Mouse (Mus musculus) thymus, postnatal 36 days (tissue): ENCODE measurements around the gene Pak6.
"Not testable (repeated sequence)": the region's sequence is repeated elsewhere in the genome, so short reads cannot be mapped to it uniquely, and the experiment has no call there.

ENCODE experiments used
- DNase-seq, 2 experiments: peaks; one replicate each; pipeline ENCODE4 v3.0.0; 2022; ENCODE audit warnings: mixed read lengths in 2 of 2

Gene Pak6

DNA sequence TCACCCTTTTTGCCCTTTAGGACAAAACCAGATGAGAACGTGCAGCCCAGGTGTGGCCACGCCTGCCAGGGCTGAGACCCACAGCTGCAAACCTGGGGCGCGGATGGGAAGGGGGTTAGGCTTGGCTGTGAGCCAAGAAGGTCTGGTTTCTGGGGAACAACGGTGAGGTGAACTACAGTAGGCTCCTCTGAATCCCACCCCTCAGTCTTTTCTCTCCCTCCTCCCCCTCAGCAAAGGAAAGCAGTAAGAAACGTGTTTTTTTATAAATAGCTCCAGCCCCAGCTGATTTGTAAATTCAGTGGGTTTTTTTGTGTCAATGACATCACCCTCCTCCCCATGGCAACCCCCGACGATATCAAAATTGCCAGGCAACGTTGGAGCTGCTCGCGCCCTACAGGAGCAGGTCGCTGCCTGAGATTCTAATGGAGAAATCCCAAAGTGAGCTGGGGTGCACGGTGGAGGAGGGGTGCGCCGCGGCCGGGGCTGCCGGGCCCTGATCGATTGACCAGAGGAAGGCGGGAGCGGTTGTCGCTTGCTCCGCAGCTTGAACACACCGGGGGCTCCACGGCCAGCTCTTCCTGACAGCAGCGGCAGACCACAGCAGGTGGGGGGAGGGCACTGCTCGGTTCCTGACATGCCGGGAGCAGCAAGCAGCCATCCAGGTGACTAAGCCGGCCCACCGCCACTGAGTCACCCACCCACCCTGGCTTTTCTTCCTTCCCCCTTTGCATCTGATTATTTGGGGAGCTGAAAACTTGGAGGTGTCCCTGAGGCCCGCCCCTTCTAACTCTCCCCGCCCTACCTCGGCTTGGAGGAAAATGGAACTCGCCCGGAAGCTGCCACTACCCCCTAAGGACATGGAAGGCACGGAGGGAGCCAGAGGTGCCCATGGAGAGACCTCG, at the start of gene Pak6:
TSS of gene Pak6 (plus strand) at position 402 of the 902 bp plus-strand sequence.
- peak; percentile 78 to 87 for DNase-seq

DNA sequence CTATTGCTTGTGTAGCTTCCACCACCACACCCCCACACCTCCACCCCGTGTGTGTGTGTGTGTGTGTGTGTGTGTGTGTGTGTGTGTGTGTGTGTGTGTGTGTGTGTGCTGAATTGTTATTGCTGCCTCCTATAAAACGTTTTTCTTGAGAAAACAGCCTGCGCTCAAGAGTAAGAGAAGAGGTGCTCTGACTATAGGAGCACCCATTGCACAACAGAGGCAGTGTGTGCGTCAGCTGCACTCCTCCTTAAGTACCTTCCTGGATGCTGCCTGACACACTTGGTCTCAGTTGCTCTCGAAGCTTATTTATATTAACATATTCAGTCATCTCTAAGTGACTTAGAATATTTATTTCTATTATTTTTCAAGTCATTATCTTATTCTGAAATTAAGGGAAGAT, 45.1 kb upstream of the Pak6 start:
- no peak for DNase-seq

DNA sequence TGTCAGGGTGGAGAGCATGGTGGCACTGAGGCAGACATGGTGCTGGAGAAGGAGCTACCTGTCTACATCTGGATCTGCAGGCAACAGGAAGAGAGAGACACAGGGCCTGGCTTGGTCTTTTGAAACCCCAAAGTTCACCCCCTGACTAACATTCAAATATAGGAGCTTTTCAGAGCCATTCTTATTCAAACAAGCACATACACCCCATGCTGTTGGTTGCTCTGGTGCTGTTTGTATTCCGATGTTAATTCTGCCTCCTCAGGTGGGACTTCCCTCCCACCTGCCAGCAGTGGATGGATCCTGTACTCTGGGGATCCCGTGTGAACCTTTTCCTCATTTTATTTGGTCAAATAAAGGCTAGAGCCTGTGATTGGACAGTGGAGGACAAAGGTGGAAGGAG, 43.0 kb upstream of the Pak6 start:
- DNase-seq, result no peak

DNA sequence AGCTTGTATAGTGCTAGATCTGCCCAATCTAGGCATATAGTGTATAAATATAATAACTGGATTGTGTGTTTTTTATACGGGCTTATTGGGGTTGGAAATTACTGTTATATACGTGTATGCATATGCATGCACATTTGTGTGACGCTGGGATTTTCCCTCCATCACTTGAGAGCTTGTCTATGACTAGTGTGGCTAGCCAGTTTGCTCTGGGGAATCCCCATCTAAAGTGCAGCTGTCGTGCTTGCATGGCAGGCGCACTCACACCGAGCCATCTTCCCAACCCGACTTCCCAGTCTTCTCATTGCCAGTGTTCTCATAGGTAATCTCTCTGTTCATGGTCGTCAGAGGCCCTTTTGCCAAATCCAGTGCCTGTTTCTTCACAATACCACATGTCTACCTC, 42.5 kb upstream of the Pak6 start:
- DNase-seq, result no peak

DNA sequence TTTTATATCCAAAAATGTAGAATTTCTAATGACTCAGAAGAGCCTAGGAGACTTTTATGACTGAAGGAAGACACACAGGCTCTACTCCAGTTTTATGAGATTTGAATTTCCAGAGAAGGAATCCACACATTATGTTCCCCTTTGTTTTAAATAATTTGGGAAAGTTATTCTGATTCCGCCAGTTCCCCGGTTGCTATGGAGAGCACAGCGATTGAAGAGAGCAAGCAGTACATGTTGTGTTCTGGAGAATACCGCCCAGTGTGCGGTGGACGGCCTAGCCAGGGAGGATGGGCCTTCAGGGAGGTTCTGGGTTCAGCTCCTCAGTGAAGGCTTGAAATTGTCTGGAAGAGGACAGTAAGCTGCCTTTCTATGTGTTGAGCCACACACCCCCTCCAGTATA, 33.8 kb upstream of the Pak6 start:
- no peak for DNase-seq

DNA sequence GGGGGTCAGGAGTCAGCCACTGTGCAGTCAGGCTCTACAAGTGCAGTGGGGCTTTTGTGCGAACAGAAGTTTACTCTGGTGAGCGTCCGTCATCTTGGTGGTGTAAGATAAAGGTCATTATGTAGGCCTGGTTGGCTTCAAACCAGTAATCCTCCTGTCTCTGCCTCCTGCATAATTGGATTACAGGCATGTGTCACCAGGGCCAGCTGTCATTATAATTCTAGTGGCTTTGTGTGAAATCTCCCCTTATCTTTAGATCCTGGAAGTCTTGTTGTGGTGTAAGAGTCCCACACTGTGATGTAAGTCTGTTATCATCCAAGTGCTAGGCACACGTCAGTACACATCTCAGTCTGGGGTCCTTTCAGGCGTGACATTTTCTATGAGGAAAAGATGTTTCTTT, 29.7 kb upstream of the Pak6 start:
- no peak for DNase-seq

DNA sequence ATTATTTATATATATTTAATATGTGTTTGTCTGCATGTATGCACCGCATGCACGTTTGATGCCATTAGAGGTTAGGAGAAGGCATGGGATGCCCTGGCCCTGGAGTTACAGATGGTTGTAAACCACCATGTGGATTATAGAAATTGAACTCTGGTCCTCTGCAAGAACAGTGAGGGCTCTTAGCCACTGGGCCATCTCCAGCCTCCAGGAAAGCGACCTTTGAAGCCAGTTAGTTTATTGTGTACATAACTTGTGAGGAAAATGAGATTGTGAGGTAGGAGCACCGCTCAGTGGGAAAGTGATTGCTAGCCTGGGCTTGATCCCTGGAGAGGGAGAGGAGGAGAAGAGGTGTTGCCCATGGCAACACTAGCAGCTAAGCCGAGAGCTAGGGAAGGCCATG, 25.8 kb upstream of the Pak6 start:
- DNase-seq, result no peak

DNA sequence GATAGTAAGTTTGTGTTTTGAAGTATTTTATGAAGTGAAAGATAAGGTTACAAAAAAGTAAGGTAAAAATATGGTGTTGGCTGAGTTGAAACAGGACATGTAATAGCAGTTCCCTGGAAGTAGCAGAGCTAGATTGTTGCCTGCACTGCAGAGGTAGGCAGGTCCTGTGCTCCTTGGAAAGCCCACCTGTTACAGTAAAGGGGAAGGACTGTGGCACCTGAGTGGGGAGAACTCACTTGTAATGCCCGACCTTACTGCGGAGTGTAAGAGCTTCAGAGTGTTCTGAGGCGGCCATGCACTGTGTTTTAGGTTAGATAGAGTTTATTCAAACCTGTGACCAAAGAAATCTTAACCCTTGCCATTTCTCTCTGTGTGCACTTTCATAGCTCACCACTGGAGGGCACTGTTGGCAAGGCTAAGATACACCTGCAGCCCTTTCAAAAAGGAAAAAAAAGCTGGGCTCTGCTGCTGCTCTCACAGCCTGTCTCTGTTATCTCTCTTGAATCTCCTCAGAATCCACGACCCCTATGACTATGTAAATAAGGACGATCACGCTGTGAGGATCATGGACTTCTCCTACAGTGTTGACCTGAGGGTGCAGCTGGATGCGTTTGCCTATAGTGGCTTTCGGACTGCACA, 25.1 kb upstream of the Pak6 start:
- peak; percentile 73 to 78 for DNase-seq

DNA sequence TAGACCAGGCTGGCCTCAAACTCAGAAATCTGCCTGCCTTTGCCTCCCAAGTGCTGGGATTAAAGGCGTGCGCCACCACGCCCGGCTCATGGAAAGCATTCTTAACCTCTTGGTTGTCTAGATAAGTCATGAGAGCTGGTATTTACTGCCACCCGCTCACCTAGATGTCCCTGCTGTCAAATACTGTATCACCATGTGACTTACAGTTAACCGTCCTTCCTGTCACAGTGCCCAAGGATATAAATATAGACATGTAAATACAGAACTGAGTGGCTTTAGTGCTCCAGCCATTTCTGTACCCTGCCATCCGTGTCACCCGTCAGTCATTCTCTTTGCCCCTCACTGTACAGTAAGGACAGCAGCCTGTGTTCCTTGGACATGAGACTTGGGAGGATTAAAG, 24.4 kb upstream of the Pak6 start:
- DNase-seq, result no peak

DNA sequence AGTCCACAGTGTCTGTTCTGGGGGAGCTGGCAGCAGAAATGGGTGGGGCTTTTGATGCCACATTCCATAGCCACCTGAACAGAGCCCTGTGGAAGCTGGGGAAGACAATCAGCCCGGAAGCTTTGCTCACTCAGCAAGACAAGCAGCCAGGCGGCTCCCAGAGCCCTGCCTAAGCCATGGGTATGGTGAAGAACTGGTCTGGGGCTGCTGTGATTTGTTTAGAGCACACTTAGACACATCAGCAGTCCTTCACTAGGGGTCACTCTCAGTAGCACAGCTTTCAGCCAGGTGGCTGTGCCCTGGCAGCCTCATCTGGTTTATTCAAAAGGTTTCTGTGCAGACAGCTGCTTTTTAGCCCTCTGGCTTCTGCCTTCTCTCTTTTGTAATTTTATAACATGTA, 22.0 kb upstream of the Pak6 start:
- DNase-seq, result no peak

DNA sequence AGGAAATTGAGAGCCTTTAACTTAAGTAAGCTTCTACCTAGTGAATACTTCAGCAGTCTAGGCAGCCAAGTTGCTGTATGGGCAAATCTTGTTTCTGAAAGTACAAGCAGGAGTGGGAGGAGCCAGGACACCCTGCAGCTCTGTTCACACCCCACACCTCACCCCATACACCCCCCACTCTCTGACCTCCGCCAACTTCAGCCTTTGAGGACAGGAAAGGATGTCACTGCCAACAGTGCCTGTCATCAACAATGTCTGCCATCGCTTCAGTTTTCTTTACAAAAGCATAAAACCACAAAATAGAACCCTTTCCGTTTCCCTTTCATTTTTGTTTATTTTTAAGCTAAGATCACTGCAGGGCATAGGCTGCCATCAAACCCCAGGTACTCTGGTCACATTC, 20.7 kb upstream of the Pak6 start:
- DNase-seq, result peak; percentile 54 to 70

DNA sequence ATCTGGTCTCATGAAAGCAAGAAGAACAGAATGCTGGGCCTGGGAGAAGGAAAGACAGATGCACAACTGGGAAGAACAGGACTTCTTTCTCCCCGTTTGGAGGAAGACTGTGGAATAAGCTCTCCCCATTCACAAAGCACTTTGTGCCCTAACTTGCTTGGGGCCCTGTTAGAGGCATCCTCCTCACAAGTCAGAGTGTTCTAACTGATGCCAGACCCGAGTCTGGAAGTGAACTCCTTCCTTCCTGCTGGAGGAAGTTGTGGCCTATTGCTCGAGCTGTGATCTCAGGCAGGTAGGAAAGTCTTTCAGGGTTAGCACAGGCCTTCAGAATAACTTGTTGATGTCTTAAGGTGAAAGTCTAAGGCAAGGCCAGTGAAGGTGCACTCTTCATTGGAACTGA, 20.2 kb upstream of the Pak6 start:
- no peak for DNase-seq

DNA sequence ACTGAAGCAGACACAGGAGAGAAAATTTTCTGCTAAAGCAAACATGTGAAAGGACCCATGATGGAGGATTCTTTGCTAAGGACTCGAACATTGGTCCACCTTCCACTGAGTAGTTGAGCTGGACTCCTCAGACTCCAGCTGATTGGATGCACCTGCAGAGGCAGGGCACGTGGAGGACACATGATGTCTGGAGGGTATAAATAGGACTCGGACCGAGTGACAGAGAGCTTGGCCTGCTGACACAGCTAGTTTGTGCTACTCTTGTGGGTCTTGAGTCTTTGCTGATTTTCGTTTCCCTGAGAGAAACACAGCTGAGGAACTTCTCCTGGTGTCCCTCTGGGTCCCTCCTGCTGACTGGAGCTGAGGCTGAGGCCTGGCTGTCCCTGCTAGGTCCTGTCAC, 16.4 kb upstream of the Pak6 start:
- DNase-seq, result no peak

DNA sequence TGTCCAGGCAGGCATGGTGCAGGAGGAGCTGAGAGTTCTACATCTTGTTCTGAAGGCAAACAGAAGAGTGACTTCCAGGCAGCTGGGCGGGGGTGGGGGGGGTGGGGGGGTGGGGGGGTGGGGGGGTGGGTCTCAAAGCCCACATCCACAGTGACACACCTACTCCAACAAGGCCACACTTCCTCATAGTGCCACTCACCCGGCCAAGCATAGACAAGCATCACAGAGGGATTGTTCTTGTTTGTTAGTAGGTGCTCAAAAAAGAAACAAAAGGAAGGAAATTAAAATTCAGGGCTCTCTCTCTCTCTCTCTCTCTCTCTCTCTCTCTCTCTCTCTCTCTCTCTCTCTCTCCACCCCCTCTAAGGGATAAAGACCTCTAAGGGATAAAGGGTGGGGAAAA, 12.4 kb upstream of the Pak6 start:
- not testable (repeated sequence) for DNase-seq

DNA sequence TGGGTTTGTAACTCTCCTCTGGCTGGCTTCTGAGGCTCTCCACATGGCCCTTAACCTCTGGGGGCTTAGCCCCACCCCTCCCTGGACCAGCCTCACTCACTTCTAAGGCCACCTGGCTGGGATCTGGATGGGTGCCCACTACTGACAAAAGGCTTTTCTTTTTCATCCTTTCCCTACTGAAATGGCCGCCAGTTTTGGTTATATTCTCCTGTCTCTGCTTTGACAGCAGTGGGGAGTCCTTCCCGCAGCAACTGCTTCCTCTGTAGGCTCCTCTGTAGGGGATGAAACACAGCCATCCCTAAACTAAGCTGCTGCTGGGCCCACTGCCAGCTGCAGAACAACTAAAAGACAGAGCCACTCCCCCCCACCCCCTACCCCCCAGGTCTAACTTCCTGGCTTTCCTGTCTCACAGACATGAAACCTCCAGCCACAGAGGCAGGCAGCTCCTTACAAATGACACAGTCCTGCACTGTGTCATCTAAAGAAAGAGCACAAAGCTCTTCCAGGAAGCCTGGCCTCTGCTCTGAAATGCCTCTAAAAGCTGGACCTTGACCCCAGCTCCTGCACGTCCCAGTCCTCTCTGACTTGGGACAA, 6.3 kb upstream of the Pak6 start:
- DNase-seq, result no peak

DNA sequence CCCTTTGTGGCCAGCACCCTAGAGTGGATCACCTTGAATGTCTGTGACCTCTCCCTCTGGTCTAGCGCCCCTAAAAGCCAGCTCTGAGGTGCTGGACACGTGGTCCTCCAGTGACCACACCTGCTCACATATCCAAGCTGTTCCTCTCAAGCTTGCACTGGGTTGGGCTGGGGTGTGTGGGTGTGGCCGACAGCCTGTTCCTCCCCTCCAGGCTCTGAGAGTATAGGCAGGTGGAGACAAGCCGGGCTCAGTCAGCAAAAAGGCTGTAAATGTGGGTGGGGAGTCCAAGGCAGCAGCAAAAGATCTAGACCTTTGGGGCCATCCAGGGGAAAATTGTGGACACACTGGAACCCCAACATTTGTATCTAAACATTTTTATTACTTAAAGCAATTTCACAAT, 4.6 kb upstream of the Pak6 start:
- DNase-seq, result peak in 1 of 2 experiments; percentile 53

DNA sequence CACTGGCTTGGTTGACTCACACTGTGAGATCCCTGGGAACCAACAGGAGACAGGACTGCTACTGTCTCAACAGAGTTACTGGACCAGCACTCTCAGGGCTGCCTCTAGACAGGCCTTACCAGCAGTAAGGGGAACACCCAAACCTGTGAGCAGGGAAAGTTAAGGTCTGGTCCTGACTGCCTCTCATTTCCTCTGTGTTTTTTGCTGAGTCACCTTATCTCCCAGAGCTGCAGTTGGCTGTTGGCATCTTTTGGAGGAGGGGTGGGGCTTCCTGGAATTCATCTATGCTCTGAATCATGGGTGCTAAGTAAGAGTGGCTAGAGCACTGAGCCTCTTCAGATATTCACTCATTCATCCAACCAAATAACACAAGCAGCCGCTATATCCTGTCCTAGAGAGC, 4.0 kb upstream of the Pak6 start:
- no peak for DNase-seq

DNA sequence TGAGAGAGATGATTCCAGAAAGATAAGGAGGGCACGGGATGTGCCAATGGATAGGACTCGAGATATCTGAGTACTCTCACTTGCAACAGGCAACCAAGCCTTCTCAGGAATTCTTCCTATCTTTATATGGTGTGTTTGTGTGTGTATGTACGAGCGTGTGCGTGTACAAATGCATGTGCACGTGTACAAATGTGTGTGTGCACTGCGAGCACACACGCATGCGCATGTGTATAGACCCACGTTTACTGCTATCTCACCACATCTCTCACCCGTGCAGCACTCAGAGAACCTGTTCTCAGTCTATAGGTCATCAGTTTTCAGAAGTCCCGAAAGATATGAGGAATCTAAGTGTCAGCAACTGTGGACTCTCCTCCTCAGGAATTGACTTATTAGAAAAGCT, 3.6 kb upstream of the Pak6 start:
- no peak for DNase-seq

DNA sequence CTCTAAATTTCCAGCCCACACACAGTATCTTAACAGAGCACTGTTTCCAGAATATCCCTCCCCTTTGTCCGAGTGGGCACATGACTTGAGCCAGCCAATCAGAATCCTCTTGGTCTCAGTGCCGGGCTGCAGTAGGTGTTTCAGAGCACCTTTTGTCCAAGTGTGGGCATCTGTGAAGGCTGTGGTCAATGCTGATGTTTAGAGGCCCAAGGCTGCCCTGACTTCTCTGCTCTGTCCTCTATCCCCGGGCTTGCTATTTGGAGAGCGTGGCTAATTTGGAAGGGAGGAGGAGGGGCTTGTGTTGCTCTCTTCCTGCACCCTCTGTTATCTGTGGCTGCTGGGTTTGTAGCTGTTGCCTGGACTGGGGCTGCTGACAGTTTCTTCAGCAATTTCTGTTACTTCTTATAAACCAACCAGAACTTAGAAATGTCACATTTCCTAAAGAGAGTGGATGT, 3.1 kb upstream of the Pak6 start:
- peak; percentile 36 to 41 for DNase-seq

DNA sequence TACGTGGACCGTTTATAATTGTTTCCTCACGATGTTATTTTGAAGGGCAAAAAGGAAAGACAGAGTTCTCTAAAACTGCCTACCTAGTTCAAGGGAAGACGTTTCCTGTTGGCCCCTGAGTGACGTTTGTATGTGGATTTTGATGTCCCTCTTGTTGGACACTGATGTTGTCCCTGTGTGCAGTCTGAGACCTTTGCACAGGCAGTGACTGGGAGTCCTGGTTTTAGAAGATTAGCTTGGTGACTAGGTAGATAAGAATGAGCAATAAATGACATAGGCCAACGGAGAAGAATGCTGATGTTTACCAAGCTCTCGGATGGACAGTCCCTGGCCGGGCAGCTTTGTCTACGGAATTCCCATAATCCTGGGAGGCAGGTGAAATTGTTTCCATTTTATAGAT, 1.2 kb upstream of the Pak6 start:
- DNase-seq, result no peak

DNA sequence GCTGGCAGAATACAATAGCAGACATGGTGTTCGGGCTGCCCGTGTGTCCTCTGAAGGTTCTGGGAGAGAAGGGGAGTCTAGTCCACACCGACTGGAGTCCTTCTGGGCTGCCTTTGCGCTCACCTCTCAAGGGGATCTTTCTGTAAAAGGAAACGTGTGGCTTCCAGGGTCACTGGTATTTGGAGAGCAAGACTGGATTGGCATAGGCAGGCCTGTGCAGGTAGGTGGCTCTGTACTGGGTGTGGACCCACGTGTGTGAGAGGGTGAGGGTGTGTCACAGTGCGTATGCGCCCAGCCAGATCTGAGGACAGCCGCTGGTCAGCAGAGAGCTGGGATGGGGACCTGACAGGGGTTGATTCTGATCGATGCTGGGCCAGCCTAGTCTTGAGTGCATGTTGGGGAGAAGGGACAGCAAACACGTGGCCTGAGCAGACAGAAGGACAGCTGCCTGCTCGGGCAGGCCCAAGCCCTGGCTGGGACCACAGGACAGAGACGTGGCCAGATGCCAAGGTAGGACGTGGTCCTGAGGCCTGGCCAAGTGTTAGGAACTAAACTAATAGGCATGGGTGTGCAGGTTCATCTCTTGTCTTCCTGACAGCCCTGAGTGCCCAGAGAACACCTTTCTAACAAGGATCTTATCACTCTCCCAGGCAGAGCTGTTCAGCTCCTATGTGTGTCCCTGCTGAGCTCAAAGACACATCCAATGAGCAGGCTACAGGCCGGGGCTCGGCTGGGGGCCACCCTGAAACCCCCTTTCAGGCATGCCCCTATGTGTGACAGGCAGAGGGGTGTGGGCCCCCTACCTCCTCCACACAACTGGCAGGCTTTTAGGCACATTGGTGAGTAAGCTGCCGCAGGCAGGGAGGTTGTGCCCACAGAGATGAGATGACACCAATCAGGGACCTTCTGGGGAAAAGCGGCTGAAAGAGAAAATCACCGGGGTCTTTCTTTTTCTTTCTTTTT, 982 bp downstream of the Pak6 start:
- no peak for DNase-seq

DNA sequence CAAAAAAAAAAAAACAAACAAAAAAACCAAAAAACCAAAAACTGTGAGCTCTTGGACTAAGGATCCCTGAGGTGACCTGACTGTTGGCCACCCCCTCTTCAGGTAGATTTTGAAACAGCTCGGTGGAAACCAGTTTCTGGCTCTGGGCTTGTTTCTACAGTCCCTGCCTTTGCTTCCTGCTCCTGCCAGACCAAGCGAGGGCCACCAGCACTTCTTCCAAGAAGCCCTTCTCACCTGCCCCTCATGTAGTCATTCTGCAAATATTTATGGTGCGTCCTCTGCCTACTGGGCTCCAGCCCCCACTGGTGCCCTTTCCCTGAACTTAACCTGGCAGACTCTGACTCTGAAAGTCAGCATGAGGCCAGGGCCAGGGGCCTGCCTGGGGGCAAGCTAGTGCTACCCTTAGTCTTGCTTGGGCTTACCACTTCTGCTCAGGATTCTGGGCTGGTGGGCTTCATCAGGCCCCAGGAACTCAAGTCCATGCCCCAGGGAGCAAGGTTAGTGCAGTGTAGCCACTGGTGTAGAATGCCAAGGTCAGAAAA, 1.9 kb downstream of the Pak6 start:
- DNase-seq, result no peak

DNA sequence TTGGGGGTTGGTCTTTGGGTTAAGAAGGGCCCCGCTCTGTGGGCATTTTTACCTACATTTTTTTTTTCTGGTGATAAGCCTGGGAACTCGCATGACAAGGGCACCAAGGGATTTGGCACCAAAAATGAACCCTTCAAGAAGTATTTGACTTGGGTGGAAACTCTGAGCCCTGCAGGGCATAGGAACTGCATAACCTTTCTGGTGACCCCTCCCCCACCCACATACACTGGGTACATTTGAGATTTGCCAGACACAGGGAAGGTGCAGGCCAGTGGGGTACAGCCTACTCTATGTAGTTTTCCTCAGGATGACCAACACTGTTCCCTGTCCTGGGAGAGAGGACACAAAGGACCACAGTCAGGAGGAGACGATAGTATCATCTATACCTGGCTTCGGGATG, 2.5 kb downstream of the Pak6 start:
- DNase-seq, result no peak
